Comparison of ENCODE assay signal across 9 mouse cellular contexts in the genomic region with DNA sequence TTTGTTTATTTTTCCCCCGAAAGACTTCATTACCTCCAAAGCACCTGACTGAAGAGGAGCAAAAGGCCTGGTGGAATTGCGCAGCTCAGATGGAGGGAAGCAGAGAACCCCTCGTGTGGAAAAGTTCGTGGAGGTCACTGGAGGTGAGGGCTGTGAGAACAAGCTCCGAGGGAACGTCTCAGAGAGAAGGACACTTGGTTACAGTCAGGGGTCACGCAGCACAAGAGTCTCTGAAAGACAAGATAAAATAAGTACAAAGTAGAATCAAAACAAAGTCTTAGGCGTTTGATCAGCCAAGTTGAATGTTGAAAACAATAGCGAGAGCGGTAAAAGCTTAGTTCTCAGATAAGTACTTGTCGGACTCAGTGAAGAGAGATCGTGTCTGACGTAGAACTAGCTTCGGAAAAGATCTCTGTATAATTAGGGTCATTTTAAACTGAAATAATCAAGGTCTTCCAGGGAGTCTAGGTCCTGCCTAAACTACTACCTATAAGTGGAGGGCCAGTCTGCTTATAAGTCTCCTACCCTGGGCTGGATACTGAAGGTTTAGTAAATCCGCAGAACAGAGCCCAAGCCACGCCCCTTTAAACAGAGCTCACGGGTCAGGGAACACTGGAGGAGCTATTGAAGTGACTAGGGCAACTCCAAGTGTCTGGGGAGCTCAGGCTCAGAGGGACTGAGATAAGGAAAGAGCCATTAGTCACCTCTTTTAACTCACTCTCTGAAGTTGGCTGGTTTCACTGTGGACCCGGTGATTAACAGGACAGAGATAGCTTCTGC. TPM values are rescaled to one million over a fixed set of nuclear protein-coding genes. Genes with fewer than 3 reads are reported as not detected.
DNase-seq lines count a peak whose midpoint lies in the region; ATAC-seq and TF ChIP-seq lines count a peak whose summit lies in the region.
"Had no signal": no experiment of that assay in that cellular context is flagged by ENCODE, and none has a peak within 500 bp of the region (broad histone marks: within the 10 kb centered on the region; RNA-seq: fewer than 3 reads in every experiment).

No protein-coding gene starts in this region.

- peak overlapping the region; percentile 48 for H3K27ac ChIP-seq in gastrocnemius, adult 2 months
- H3K27ac ChIP-seq in heart, embryonic 13.5 days (replicated peaks), result peak overlapping the region; percentile 34; the same call in 1 of the 2 replicates
- H3K27ac ChIP-seq in liver, embryonic 12.5 days, result no peak overlapping the region
- no peak overlapping the region for H3K27ac ChIP-seq in layer of hippocampus, adult 2 months
- H3K27ac ChIP-seq: neural tube, embryonic 13.5 days had no signal

- H3K36me3 ChIP-seq in heart, embryonic 13.5 days, result no peaks in the 10 kb centered on the region
- H3K36me3 ChIP-seq in liver, embryonic 12.5 days, result no peaks in the 10 kb centered on the region
- H3K36me3 ChIP-seq: neural tube, embryonic 13.5 days had no signal

- peaks cover 15% of the 10 kb centered on the region for H3K4me1 ChIP-seq in heart, embryonic 13.5 days
- peaks cover 15% of the 10 kb centered on the region for H3K4me1 ChIP-seq in liver, embryonic 12.5 days
- H3K4me1 ChIP-seq: neural tube, embryonic 13.5 days had no signal

- H3K9ac ChIP-seq in heart, embryonic 13.5 days, result peak overlapping the region; percentile 35; the same call in 1 of the 2 replicates
- no peak overlapping the region for H3K9ac ChIP-seq in liver, embryonic 12.5 days
- H3K9ac ChIP-seq: neural tube, embryonic 13.5 days had no signal

- H3K4me2 ChIP-seq in heart, embryonic 13.5 days, result peak overlapping the region; percentile 60
- peak overlapping the region; percentile 26 for H3K4me2 ChIP-seq in liver, embryonic 12.5 days
- H3K4me2 ChIP-seq: neural tube, embryonic 13.5 days had no signal

- DNase-seq in gastrocnemius, adult 2 months, result no peak
- no peak for DNase-seq in gastrocnemius, postnatal 25 days
- peak; percentile 75 for DNase-seq in retina, postnatal 1 day
- DNase-seq in layer of hippocampus, adult 9-10 months (ENCODE audit: low spot score), result no peak
- no peak for DNase-seq in layer of hippocampus, adult 2 months (ENCODE audit: low spot score in 2 of 2)

- WGBS in heart, embryonic 13.5 days, result 17% methylated on average over 18 of the region's 18 CpGs
- 38% methylated on average over 18 of the region's 18 CpGs for WGBS in liver, embryonic 12.5 days (ENCODE audit: insufficient replicate concordance)

- H3K9me3 ChIP-seq in heart, embryonic 13.5 days, result no peaks in the 10 kb centered on the region
- H3K9me3 ChIP-seq in liver, embryonic 12.5 days (replicated peaks), result no peaks in the 10 kb centered on the region
- H3K9me3 ChIP-seq: neural tube, embryonic 13.5 days had no signal

- H3K4me3 ChIP-seq in gastrocnemius, adult 2 months, result no peak overlapping the region
- peak overlapping the region; percentile 34 for H3K4me3 ChIP-seq in heart, embryonic 13.5 days
- no peak overlapping the region; the same call in 1 of the 2 replicates for H3K4me3 ChIP-seq in liver, embryonic 12.5 days
- no peak overlapping the region for H3K4me3 ChIP-seq in layer of hippocampus, adult 2 months
- H3K4me3 ChIP-seq: neural tube, embryonic 13.5 days had no signal

- no peaks in the 10 kb centered on the region for H3K27me3 ChIP-seq in heart, embryonic 13.5 days (replicated peaks)
- H3K27me3 ChIP-seq in liver, embryonic 12.5 days (replicated peaks), result no peaks in the 10 kb centered on the region
- H3K27me3 ChIP-seq: neural tube, embryonic 13.5 days had no signal

- ATAC-seq in heart, embryonic 13.5 days (ENCODE audit: extremely low read depth, insufficient number of reproducible peaks, low FRiP score, low TSS enrichment), result 0 out of 2 replicates have a peak, but pooled peaks have one; percentile 46
- peak; percentile 37; the same call in 1 of the 2 replicates for ATAC-seq in liver, embryonic 12.5 days
- ATAC-seq in cerebellum, adult (ENCODE audit: insufficient number of reproducible peaks, low FRiP score, low TSS enrichment), result no peak

- no peak for TF ChIP-seq CTCF in gastrocnemius, adult 2 months (IDR thresholded peaks at IDR 0.05)
- no peak for TF ChIP-seq CTCF in layer of hippocampus, adult 2 months (conservative IDR thresholded peaks at IDR 0.05)

- intact Hi-C loops in gastrocnemius, adult 2 months (cut with DNase I), result no loop called here

RNA-seq across cellular contexts. Expression of a gene that starts 33.1 kb away (rescaled TPM):
- total RNA-seq in gastrocnemius, adult 2 months (2021), result 10 to 100 TPM; 17.5 to 24.2 TPM
- total RNA-seq in gastrocnemius, postnatal 25 days (2021), result 10 to 100 TPM; 19.8 to 23.9 TPM
- polyA plus RNA-seq in heart, embryonic 13.5 days (2015; fragmentation: Nextera tagmentation; extraction: Ambion mirVana), result 12.4 and 13.5 TPM in 2 replicates
- polyA plus RNA-seq in liver, embryonic 12.5 days (2016; fragmentation: Nextera tagmentation; extraction: Ambion mirVana), result 13.8 and 14.0 TPM in 2 replicates
- 10 to 100 TPM; 34.4 to 35.9 TPM for total RNA-seq in layer of hippocampus, adult 2 months (2021)

Comparison
In these comparisons a context has a peak if more than half of its experiments do, and no peak if none do; other contexts are left out.
1. H3K27ac ChIP-seq: peak in gastrocnemius, adult 2 months (single experiment) and heart, embryonic 13.5 days (single experiment); none in liver, embryonic 12.5 days (single experiment) and layer of hippocampus, adult 2 months (single experiment).